24 mouse cellular contexts compared by ENCODE assay signal in the genomic region with DNA sequence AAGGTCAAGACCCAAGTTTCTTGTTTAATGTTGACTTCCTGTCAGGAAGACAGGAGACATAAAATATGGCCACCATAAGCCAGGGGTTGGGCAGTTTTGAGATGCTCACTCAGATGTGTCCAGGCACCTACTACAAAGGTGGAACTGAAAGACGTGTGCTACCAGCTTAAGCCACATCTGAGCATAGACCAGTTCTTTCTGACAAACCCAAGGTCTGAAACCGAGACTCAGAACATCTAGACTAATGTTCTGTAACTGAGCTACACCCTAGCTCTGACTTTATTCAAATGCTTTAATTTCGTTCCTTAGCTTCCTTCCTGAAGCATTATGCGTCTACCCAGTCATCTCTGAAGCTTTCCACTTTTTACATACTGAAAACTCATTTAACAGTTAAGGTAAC. TPM values are rescaled to one million over a fixed set of nuclear protein-coding genes. Genes with fewer than 3 reads are reported as not detected.
"Had no signal": no experiment of that assay in that cellular context is flagged by ENCODE, and none has a peak within 500 bp of the region (broad histone marks: within the 10 kb centered on the region; RNA-seq: fewer than 3 reads in every experiment).

No protein-coding gene starts in this region.

- DNase-seq: kidney, adult 2 months; kidney, postnatal 25 days; layer of hippocampus, postnatal 36 days; lung, adult 18-20 months; lung, postnatal 10 days; lung, postnatal 36 days; right cerebral cortex, postnatal 4 days; spleen, adult 18-20 months; thymus, adult 2 months; thymus, postnatal 14 days; thymus, postnatal 4 days had no signal

- H3K4me3 ChIP-seq: left cerebral cortex, adult 2 months; lung, embryonic 15.5 days; megakaryocyte, embryonic 14.5 days; midbrain, embryonic 10.5 days; midbrain, embryonic 13.5 days; myocyte; neural tube, embryonic 13.5 days had no signal

- ATAC-seq: intestine, postnatal 0 days; midbrain, embryonic 13.5 days; midbrain, embryonic 16.5 days had no signal

- H3K9me3 ChIP-seq: lung, embryonic 15.5 days; megakaryocyte, embryonic 14.5 days; midbrain, embryonic 10.5 days; midbrain, embryonic 13.5 days; neural tube, embryonic 13.5 days had no signal

- H3K4me2 ChIP-seq: lung, embryonic 15.5 days; midbrain, embryonic 13.5 days; neural tube, embryonic 13.5 days had no signal

- H3K9ac ChIP-seq: liver, embryonic 14.5 days; lung, embryonic 15.5 days; midbrain, embryonic 13.5 days; neural tube, embryonic 13.5 days had no signal

- H3K27ac ChIP-seq: kidney, postnatal 0 days; left cerebral cortex, adult 2 months; liver, embryonic 14.5 days; lung, embryonic 15.5 days; midbrain, embryonic 10.5 days; midbrain, embryonic 13.5 days; neural tube, embryonic 13.5 days; stomach, postnatal 0 days had no signal

- H3K27me3 ChIP-seq: lung, embryonic 15.5 days; megakaryocyte, embryonic 14.5 days; midbrain, embryonic 13.5 days; neural tube, embryonic 13.5 days had no signal

- H3K4me1 ChIP-seq: lung, embryonic 15.5 days; midbrain, embryonic 10.5 days; midbrain, embryonic 13.5 days had no signal

RNA-seq across cellular contexts. Expression of a gene that starts 52.7 kb away (rescaled TPM):
- polyA plus RNA-seq: large intestine, adult 2 months had no signal
